Mouse (Mus musculus) spleen, adult 18-20 months (tissue): ENCODE measurements around the gene Zfr.
"Not testable (repeated sequence)": the region's sequence is repeated elsewhere in the genome, so short reads cannot be mapped to it uniquely, and the experiment has no call there.

Experiments
- DNase-seq, 2 experiments: peaks; one replicate each; pipeline ENCODE4 v3.0.0; 2022; ENCODE audit warnings: mixed read lengths in 2 of 2

Zfr gene

DNA sequence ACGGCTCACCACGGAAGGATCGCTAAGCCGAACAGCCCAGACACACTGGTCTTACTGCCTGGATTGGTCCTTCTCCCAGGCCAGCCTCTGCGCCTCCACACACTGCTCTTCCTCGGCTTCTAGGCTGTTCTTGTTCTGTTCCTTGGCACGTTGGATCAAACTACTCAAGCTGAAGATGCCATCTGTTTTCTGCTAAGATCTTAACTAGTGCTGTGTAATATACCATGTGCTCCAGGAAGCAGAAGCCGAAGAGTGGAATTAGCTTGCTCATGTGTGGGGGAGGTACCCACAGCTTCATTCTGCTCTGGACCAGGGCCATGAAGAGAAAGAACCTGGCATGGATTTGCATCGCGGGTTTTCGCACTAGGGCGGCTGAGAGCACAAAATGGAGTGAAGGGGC is 11.2 kb upstream of the Zfr start:
- no peak for DNase-seq

DNA sequence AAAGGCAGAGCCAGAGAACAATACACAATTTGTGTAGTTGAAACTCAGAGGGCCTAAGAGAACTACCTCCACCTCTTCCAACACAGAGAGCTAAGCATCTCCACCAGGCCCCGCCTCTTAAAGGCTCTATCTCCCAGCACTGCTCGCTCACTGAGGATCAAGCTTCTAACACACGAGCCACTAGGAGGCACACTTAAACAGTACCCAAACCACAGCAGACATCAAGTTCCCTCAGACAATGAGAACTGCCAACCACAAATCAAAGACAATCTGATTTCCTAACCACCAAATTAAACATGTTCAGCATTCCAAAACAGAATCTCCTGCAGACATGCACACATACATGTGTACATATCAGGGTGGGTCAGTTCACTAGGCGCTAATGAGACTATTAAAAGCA is 9.4 kb upstream of the Zfr start:
- DNase-seq, result no peak

DNA sequence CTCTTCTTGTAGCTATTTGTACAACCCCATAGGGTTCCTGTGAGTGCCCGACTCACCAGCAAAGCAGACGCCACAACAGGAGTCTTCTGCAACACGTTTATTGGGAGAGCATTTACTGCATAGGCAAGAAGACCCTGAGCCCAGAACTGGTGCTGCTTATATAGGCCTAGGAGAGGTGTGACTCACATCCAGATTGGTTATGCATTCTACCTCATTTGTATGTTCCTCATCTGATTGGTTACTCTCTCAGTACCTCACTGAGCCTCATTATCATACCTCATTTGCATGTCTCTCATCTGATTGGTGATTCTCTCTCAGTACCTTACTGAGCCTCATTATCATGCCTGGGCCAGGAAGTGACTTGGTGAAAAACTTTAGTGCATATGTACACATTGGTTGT is 8.7 kb upstream of the Zfr start:
- not testable (repeated sequence) for DNase-seq

DNA sequence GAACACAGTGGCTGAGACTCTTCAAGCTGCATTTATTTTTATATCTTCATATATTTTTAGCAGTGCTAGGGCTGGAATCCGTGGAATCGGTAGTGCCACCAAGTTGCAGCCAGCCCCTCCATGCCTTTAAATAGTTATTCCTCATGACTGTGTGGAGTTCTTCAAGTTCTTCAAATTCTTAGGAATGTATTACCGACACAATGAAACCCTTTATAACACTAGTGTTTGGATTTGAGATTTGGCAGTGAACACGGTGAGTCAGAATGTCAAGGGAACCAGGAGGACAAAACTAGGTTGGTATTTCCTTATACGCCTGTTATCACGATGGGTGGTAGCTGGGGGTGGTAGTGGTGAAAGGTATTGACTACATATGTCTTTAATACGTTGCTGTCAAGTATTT is 6.4 kb upstream of the Zfr start:
- no peak for DNase-seq

DNA sequence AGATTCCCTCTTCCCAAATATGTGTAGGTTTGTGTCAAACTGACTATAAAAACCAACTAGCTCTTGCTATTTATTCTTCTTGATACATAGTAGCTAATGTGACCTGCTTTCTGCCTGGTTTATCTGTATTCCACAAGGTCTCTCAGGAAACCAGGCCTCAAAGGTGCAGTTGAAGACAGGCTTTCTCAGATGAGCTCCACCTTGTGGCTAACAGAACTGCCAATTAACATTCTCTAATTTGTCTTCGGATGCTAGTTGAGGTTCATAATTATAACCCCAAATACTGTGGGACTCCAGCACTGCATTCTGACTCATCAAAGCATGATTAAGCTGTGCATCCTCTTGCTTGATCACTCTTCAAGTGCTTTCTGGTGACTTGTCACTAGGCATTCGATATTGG is 4.2 kb upstream of the Zfr start:
- no peak for DNase-seq

DNA sequence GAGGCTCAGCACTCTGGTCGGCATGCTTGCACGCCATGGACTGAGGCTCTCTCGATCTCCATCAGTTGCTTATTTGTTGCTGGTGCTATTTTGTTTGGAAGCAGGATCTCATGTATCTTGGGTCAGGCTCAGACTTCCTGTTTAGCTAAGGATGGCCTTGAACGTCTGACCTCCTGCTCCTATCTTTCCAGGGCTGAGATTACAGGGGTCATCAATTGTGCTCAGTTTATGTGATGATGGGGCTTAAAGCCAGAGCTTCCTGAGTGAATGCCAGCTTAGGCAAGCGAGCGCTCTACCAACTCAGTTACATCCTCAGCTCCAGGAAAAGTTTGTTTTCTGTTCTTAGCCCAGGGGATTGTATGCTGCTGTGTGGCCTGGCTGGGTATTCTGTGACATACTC is 3.1 kb upstream of the Zfr start:
- DNase-seq, result no peak

DNA sequence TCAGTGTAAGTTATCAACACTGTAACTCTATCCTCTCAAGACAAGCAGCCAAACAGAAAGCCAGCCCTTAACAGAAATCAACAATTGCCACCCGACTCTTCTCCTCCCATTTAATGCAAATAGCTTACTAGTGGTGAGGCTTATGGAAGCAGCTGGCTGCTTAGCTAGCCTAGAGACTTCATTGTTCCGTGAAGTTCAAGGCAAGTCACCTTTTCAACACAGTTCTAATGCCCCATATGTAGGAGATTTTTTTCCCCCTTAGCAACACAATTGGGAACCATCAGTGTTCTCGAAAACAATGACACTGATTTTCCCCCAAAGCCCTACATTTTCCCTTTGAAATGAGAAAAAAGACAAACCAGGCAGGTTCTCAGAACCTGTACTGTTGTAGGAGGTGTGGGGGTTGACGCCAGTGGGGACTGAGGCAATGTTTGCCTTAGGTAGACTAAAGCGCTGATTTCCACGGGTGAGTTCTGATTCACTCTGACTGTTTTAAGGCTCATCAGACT is 1.9 kb upstream of the Zfr start:
- DNase-seq, result no peak

DNA sequence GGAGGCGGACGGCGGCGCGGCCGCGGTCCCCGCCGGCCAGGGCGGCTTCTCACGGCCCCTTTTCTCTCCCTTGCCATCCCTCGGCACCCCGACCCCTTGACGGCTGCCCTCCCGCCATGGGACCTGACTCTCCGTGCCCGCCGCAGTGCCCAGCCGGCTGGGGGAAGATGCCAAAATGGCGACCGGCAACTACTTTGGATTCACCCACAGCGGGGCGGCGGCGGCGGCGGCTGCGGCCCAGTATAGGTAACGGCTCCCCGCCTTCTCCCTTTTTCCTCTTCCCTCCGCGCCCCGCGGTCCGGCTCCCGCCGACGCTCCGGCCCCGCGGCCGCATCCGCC is 431 bp downstream of the Zfr start:
- DNase-seq, result no peak

DNA sequence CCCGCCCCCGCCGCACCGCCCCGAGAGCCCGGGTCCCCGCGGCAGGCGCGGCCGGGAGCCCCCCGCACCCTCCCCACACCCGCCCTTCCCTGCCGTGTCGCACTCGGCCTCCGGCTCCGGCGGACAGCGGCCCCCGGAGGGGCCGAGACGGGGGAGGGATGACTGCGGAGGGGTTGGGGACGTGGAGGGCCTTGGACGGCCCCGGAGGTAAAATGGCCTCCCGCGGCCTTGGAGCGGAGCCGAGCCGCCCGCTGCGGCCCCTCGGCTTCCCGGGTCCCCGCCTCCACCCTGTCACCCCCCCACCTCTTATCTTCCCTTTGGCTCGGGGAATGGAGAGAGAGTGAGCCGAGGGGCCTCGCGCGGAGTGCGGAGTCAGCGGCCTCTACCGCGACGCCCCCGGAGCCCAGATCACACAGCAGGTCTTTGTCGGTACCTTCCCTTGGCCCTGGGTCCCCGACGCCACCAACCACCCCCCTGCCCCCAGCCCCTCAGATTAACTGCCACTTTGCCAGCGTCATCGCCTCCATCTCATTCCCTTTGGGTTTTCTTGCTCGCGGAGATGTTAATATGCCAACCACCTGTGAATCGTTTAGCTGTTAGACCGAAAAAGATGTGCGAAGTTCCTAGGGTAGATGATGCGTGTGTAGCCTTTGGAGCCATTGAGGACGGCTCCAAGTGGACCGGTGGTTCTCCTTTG is 949 bp downstream of the Zfr start:
- peak; percentile 39 to 47 for DNase-seq

DNA sequence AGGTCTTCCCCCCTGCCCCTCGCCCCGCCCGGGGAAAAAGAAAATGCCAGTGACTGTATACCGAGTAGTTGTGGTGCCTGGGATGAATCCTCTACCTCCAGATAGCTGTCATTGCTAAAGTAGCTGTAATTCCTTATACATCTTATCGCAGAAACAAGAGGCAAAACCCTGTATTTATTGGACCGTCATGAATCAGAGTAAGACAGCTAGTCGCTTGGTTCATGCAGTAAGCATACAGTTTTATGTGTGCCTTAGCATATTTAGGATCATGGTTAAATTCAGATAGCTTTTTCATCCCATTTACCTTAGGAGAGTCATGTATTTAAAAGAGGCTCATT is 1.5 kb downstream of the Zfr start:
- DNase-seq, result no peak

DNA sequence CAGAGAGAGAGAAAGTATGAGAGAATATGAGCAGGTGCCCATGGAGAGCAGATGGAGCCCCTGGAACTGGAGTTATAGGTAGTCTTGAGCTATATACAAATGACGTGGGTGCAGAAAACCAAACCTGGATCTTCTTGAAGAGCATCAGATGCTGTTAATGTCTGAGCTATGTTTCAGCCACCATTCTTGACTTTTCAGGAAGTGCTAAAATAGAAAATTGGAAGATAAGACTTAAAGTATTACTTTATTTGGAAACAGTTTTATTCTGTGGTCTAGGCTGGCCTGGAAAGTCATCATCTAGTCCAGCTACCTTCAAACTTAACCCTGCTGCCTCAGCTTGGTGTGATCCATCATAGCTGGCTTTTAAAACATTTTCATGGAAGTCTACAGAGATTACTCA is 7.3 kb downstream of the Zfr start:
- DNase-seq, result no peak

DNA sequence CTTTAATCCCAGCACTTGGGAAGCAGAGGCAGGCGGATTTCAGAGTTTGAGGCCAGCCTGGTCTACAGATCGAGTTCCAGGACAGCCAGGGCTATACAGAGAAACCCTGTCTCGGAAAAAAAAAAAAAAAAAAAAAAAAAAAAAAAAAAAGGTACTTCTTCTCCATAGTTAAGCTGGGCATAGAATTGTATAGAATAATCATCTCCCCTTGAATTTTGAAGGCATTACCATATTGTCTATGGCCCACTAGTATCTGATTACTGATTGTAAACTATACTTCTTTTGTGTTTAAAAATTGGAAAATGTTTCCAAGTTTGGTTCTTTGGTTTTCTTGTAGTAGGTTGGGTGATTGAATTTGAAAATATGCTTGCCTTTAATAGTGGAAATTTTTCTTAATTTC is 13.2 kb downstream of the Zfr start:
- DNase-seq, result not testable (repeated sequence)

DNA sequence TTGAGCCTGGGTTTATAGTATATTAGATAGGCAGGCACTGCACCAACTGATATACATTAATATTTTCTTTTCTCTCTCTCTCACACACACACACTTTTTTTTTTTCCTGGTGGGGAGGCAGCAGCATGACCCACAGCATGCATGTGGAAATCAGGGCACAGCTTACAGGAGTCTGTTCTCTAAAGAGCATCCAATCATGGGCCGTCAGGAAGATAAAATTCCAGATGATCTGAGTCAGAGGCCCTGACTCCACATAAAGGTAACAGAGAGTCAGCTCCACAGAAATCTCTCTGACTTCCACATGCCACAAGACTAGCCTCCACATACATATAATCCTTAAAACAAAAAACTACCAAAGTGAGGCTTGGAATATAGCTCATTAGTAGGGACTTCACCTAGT is 16.9 kb downstream of the Zfr start:
- DNase-seq, result no peak

DNA sequence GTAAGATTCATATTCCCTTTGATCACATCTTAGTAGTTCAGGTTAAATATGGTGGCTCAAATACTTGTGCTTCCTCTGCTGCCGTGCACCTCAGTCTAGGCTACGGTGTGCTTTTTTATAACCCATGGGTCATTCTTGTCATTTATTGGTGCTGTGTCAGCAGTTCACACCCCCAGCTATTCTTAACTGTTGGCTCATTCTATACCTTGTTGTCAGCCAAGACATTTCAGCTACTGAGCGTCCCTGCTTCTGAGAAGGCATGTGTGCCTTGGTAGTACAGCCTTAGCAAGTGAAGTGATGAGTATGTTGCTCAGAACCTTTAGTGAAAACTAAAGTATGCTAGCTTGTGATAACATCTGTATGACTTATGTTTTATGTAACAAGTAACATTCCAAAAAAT is 17.7 kb downstream of the Zfr start:
- no peak for DNase-seq

DNA sequence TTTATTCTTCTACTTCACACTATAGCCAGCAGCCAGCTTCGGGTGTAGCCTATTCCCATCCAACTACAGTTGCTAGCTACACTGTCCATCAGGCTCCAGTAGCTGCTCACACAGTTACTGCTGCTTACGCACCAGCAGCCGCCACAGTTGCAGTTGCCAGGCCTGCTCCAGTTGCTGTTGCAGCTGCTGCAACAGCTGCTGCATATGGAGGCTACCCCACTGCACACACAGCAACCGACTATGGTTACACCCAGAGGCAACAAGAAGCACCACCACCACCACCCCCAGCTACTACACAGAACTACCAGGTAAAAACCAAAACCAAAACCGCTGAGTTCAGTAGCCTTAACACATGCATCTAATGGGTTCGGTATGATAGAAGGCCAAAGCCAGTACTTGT is 18.7 kb downstream of the Zfr start:
- DNase-seq, result no peak

DNA sequence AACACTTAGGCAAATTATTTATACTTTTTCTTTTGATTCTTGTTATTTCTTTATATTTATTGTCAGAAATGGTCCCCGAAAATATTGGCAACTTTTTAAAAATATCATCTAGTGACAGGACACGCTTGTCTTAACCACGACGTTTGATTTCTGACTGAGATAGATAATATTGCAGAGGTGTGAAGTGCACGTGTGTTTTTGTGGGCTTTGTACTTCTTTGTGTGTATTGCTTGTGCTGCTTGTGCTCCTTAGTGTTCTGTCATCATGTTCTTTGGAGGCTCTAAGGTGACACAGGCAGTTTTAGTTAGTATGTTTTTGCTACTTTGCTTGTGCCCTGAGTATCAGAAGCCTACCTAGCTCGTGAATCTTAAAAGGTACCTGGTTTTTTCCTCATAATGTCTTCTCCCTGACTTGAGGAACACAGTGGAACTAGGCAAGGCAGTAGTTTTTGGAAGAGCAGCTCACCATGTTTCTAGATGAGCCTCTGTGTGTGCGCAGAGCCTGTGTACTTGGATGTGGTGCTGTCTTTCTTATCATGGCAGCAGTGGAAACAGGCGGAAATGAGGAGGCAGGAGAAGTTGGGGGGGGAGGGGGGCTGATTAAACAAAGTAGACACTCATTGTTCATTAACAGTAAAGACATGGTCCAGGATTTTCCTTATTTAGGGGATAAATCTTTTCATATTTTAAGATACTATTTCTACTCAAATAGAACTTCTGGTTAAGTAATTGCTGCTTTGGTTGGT is 23.5 kb downstream of the Zfr start:
- no peak for DNase-seq

DNA sequence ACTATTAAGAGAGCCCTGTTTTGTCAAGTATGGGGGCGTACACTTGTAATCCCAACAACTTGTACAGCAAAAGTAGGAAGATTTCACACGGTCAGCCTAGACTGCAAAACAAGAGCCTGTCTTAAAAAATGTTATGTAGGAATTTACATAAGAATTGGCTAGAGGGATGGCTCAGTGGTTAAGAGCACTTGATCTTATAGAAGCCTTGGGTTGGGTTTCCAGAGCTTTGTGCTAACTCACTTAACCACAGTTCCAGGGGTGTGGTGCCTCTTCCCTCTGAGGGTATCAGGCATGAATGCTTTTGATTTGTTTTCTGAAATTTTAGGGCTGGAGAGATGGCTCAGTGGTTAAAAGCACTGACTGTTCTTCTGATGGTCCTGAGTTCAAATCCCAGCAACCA is 29.8 kb downstream of the Zfr start:
- DNase-seq, result no peak

DNA sequence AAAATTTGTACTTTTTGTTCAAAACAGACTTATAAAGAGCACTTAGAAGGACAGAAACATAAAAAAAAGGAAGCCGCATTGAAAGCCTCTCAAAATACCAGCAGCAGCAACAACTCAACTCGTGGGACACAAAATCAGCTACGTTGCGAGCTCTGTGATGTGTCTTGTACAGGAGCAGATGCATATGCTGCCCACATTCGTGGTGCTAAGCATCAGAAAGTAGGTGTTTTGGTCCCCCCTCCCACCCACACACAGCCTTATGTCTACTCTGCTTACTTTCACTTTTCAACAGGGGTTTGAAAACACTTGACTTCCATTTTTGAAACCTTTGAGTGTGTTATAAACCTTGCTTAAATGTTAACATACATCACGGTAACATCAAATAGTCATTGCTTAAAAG is 31.9 kb downstream of the Zfr start:
- DNase-seq, result no peak

DNA sequence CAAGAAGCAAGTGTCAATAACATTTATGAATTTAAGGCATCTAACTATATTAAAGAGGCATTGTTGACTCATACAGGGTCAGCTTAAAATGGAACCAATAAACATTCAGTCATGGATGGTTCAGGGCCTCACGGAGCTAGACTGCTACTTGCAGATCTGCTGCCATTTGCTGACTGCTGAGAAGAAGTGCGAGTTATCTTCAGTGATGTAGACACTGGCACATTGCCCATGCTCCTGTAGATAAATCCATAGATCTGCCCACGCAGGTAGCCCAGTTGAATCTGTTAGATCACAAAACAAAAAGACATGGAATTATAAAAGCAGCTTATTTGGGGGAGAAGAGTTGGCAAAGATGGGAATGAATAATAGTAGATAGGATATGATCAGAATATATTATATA is 36.1 kb downstream of the Zfr start:
- DNase-seq, result no peak

DNA sequence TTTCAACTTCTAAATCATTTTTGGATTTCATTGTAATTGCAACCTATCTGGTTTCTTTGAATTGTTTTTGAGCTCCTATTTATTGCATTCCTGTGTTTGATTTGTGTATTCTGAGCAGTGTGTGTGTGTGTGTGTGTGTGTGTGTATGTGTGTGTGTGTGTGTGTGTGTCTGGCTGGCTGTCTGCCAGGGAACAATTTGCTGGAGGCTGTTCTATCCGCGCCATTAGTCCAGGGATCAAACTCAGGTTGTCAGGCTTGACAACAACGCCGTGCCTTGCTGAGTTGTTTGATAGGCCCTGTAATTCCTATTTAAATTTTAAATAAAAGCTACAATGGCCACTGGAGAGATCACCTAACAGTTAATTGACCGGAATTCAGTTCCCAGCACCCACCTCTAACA is 60.5 kb downstream of the Zfr start:
- no peak for DNase-seq

DNA sequence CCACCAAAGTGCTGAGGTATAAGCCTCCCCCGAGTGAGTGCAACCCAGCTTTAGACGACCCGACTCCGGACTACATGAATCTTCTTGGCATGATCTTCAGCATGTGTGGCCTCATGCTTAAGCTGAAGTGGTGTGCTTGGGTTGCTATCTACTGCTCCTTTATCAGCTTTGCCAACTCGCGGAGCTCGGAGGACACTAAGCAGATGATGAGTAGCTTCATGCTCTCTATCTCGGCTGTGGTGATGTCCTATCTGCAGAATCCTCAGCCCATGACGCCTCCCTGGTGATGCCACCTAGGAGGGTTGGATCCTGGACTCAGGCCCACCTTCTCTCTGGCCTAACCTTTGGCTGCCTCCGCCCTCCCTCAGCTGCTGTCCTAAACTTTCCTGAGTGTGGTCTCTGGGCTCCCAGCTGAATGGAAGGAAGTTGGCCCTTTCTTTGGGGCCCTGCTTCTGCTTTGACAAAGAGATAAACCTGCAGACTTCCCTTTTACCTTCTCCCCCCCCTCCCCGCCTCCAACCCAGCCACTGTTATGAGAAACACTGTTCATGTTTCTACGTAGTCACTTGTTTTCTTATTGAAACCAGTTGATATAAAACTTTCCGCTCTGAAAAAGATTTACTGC is 63.7 kb downstream of the Zfr start:
- DNase-seq, result not testable (repeated sequence)

DNA sequence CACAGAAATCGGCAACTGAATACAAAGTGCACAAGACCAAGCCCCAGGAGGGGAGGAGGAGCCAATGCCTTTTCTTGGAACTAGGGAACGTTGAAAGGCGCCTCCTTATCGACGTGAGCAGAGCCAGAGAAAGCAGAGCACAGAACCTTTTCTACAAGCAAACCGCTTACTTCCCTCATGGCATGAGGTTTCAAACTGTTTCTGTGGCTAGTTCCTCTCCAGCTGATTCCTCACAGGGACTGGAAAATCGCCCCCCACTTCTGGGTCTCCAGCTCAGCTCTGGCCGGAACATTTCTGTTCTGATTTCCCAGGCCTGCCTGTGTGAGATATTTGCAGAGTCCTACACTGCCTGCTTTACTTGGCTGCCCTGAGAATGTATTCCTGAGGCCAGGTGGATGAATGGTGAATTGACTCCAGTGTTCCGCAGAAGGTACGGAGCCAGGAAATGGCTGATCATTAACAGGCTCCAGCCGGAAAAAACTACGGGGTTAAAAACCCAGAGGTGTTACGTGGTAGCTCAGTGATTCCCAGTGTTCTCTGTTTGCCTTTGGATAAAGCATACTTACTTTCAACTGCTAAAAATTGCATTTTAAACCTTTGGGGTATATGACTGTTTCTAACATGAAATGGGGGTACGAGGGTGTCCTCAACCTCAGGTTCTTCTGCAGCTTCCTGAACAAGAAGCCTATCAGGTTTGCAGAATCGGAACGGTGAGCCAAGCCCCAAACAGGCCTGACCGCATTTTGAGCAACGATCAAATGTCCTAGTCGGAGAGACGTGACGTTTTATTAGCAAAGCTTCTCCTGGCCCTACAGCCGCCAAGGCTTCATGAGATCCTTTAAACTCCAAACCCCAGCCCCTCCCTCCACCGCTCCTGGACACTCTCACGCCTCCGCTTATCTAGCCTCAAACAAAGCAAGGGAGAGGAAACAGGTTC is 76.5 kb downstream of the Zfr start:
- no peak for DNase-seq
